Mouse (Mus musculus) CH12.LX (cell line): ENCODE measurements around the gene Rab40c.

ENCODE experiments used
- CTCF ChIP-seq, 2 experiments: IDR thresholded peaks in 1 of 2; conservative IDR thresholded peaks in 1 of 2; 2 replicates each; pipeline ENCODE4 v1.5.1; 2011 to 2012; ENCODE audit warnings: low read depth in 2 of 2, low read length in 2 of 2, improper control_type of control experiment in 1 of 2, inconsistent platforms in 1 of 2, mild to moderate bottlenecking in 1 of 2, moderate library complexity in 1 of 2
- E2F4 ChIP-seq: IDR thresholded peaks from 2 replicates; pipeline ENCODE4 v1.6.1; 2011; ENCODE audit warnings: low read depth, low read length, improper control_type of control experiment; ENCODE audit not compliant: insufficient replicate concordance
- EP300 ChIP-seq: IDR thresholded peaks from 2 replicates; pipeline ENCODE4 v1.6.1; 2011; ENCODE audit warnings: low read length, improper control_type of control experiment
- MAFK ChIP-seq: IDR thresholded peaks from 2 replicates; pipeline ENCODE4 v1.6.1; 2011; ENCODE audit warnings: low read length, improper control_type of control experiment; ENCODE audit not compliant: insufficient replicate concordance
- MAX ChIP-seq: IDR thresholded peaks from 2 replicates; pipeline ENCODE4 v1.6.1; 2011; ENCODE audit warnings: low read length, improper control_type of control experiment
- POLR2A ChIP-seq: IDR thresholded peaks from 2 replicates; pipeline ENCODE4 v1.6.1; 2011; ENCODE audit warnings: low read depth, mild to moderate bottlenecking, improper control_type of control experiment, low read length
- RCOR1 ChIP-seq: conservative IDR thresholded peaks from 2 replicates; pipeline ENCODE4 v1.6.1; 2012; ENCODE audit warnings: low read depth, mild to moderate bottlenecking, inconsistent platforms, low read length, improper control_type of control experiment
- TCF12 ChIP-seq: IDR thresholded peaks from 2 replicates; pipeline ENCODE4 v1.6.1; 2014; ENCODE audit warnings: low read depth, mild to moderate bottlenecking, inconsistent platforms, low read length, improper control_type of control experiment
- USF2 ChIP-seq: conservative IDR thresholded peaks from 2 replicates; pipeline ENCODE4 v1.6.1; 2011; ENCODE audit warnings: low read depth, low read length, improper control_type of control experiment
- ZMIZ1 ChIP-seq: IDR thresholded peaks from 2 replicates; pipeline ENCODE4 v1.6.1; 2012; ENCODE audit warnings: low read depth, mild to moderate bottlenecking, inconsistent platforms, low read length, improper control_type of control experiment

GRCm38 (mm10) chr17:25835301-25835700 is 84.2 kb downstream of the Rab40c start:
- TF ChIP-seq CTCF (conservative IDR thresholded peaks at IDR 0.05 in 1 of 2, IDR thresholded peaks at IDR 0.05 in 1 of 2; ENCODE audit: low read depth in 2 of 2, low read length in 2 of 2) (no peak), USF2 (no peak), EP300 (no peak), MAX (no peak), RCOR1 (no peak), POLR2A (no peak), TCF12 (no peak), MAFK (no peak), ZMIZ1 (no peak), E2F4 (no peak)
